Mouse (Mus musculus): ENCODE data around the gene BC030870. TPM values are rescaled to one million over a fixed set of nuclear protein-coding genes. Genes with fewer than 3 reads are reported as not detected.
"Not testable (repeated sequence)": the region's sequence is repeated elsewhere in the genome, so short reads cannot be mapped to it uniquely, and the experiment has no call there.

Gene BC030870
- not detected for total RNA-seq (2021)
- long read RNA-seq, experiment 1 = 0 reads
- long read RNA-seq, experiment 2 = 0 reads

- DNase-seq (ENCODE audit: low spot score in 2 of 2) = no peak
Measured at GRCm38 (mm10) chr8:65129199-65129788, at the start of gene BC030870. Gene BC030870, minus strand, starts transcription at chr8:65129563.

- no peak for DNase-seq (ENCODE audit: low spot score in 2 of 2)
Measured at GRCm38 (mm10) chr8:65174746-65175476, 45.5 kb upstream of the BC030870 start.

GRCm38 (mm10) chr8:65169184-65169583 is 39.8 kb upstream of the BC030870 start:
- no peak for DNase-seq (ENCODE audit: low spot score in 2 of 2)

- not testable (repeated sequence) for DNase-seq (ENCODE audit: low spot score in 2 of 2)
Measured at GRCm38 (mm10) chr8:65160676-65161075, 31.3 kb upstream of the BC030870 start.

- no peak for DNase-seq (ENCODE audit: low spot score in 2 of 2)
Measured at GRCm38 (mm10) chr8:65159096-65159748, 29.9 kb upstream of the BC030870 start.

- DNase-seq (ENCODE audit: low spot score in 2 of 2) = no peak
Measured at GRCm38 (mm10) chr8:65157901-65158300, 28.5 kb upstream of the BC030870 start.

- DNase-seq (ENCODE audit: low spot score in 2 of 2) = no peak
Measured at GRCm38 (mm10) chr8:65138830-65139466, 9.6 kb upstream of the BC030870 start.

GRCm38 (mm10) chr8:65126454-65126853 is 2.9 kb downstream of the BC030870 start:
- DNase-seq (ENCODE audit: low spot score in 2 of 2) = no peak

- DNase-seq (ENCODE audit: low spot score in 2 of 2) = no peak
Measured at GRCm38 (mm10) chr8:65126014-65126413, 3.3 kb downstream of the BC030870 start.

- DNase-seq (ENCODE audit: low spot score in 2 of 2) = no peak
Measured at GRCm38 (mm10) chr8:65112092-65112491, 17.3 kb downstream of the BC030870 start.

- DNase-seq (ENCODE audit: low spot score in 2 of 2) = peak; percentile 52 to 67
Measured at GRCm38 (mm10) chr8:65110285-65110691, 19.1 kb downstream of the BC030870 start.

- DNase-seq (ENCODE audit: low spot score in 2 of 2) = no peak
Measured at GRCm38 (mm10) chr8:65108936-65109335, 20.4 kb downstream of the BC030870 start.

GRCm38 (mm10) chr8:65107936-65108718 is 21.2 kb downstream of the BC030870 start:
- no peak for DNase-seq (ENCODE audit: low spot score in 2 of 2)

GRCm38 (mm10) chr8:65104041-65104440 is 25.3 kb downstream of the BC030870 start:
- DNase-seq (ENCODE audit: low spot score in 2 of 2) = no peak

GRCm38 (mm10) chr8:65103632-65104031 is 25.7 kb downstream of the BC030870 start:
- no peak for DNase-seq (ENCODE audit: low spot score in 2 of 2)

- no peak for DNase-seq (ENCODE audit: low spot score in 2 of 2)
Measured at GRCm38 (mm10) chr8:65099735-65100134, 29.6 kb downstream of the BC030870 start.

- DNase-seq (ENCODE audit: low spot score in 2 of 2) = no peak
Measured at GRCm38 (mm10) chr8:65097760-65098415, 31.5 kb downstream of the BC030870 start.

- no peak for DNase-seq (ENCODE audit: low spot score in 2 of 2)
Measured at GRCm38 (mm10) chr8:65089781-65090180, 39.6 kb downstream of the BC030870 start.

GRCm38 (mm10) chr8:65088120-65088519 is 41.2 kb downstream of the BC030870 start:
- no peak for DNase-seq (ENCODE audit: low spot score in 2 of 2)

GRCm38 (mm10) chr8:65087711-65088110 is 41.7 kb downstream of the BC030870 start:
- no peak for DNase-seq (ENCODE audit: low spot score in 2 of 2)
